Mouse (Mus musculus): ENCODE data around the gene Ropn1l. TPM values are rescaled to one million over a fixed set of nuclear protein-coding genes. Genes with fewer than 3 reads are reported as not detected.

Ropn1l gene
- total and polyA plus RNA-seq, 3 experiments: 1.1 to 2.9 (median 2.0) TPM

- TF ChIP-seq BHLHE40 (IDR thresholded peaks at IDR 0.05; ENCODE audit: low read depth, low read length): no peak
- no peak for TF ChIP-seq TCF12 (IDR thresholded peaks at IDR 0.05; ENCODE audit: low read depth, low read length)
- TF ChIP-seq NELFE (IDR thresholded peaks at IDR 0.05; ENCODE audit: low read depth, low read length): no peak
- no peak for TF ChIP-seq JUND (conservative IDR thresholded peaks at IDR 0.05; ENCODE audit: low read depth, low read length)
- TF ChIP-seq MEF2A (IDR thresholded peaks at IDR 0.05; ENCODE audit: borderline replicate concordance, low read depth, low read length): no peak
- TF ChIP-seq CHD1 (IDR thresholded peaks at IDR 0.05; ENCODE audit: low read depth, low read length): no peak
- no peak for TF ChIP-seq ZMIZ1 (IDR thresholded peaks at IDR 0.05; ENCODE audit: low read depth, low read length)
- TF ChIP-seq HCFC1 (IDR thresholded peaks at IDR 0.05; ENCODE audit: low read depth, low read length): no peak
- TF ChIP-seq POLR2AphosphoS2 (IDR thresholded peaks at IDR 0.05; ENCODE audit: low read depth, low read length): no peak
- TF ChIP-seq RCOR1 (conservative IDR thresholded peaks at IDR 0.05; ENCODE audit: low read depth, low read length): no peak
- no peak for TF ChIP-seq JUN (IDR thresholded peaks at IDR 0.05; ENCODE audit: insufficient read depth, low read depth, low read length)
- TF ChIP-seq KAT2A (IDR thresholded peaks at IDR 0.05; ENCODE audit: insufficient replicate concordance, low read length): no peak
- no peak for TF ChIP-seq CTCF (conservative IDR thresholded peaks at IDR 0.05 in 1 of 2, IDR thresholded peaks at IDR 0.05 in 1 of 2; ENCODE audit: low read depth in 2 of 2, low read length in 2 of 2)
- no peak for TF ChIP-seq ELF1 (IDR thresholded peaks at IDR 0.05; ENCODE audit: low read depth, low read length)
- no peak for TF ChIP-seq UBTF (IDR thresholded peaks at IDR 0.05; ENCODE audit: low read depth, low read length)
- TF ChIP-seq IRF4 (IDR thresholded peaks at IDR 0.05; ENCODE audit: low read depth, low read length): no peak
- no peak overlapping the region for H3K4me3 ChIP-seq (replicated peaks in 1 of 3; ENCODE audit: low read depth in 2 of 3, low read length in 2 of 3, poor library complexity in 1 of 3)
Observed at GRCm38 (mm10) chr15:31393402-31393801, 60.1 kb downstream of the Ropn1l start.

GRCm38 (mm10) chr15:31392705-31393104, 60.8 kb downstream of the Ropn1l start:
- Histone ChIP-seq H3K4me3 (replicated peaks in 1 of 3; ENCODE audit: low read depth in 2 of 3, low read length in 2 of 3, poor library complexity in 1 of 3) (no peak overlapping the region), H3K9ac (ENCODE audit: insufficient read depth, low read depth) (no peak overlapping the region), H3K27ac (ENCODE audit: insufficient read depth, low read depth) (no peak overlapping the region), H3K4me2 (ENCODE audit: insufficient read depth, low read depth, poor library complexity, severe bottlenecking) (no peak overlapping the region), H3K4me1 (ENCODE audit: control insufficient read depth in 1 of 2, insufficient read depth in 2 of 2) (peaks cover 0 to 3% of the 10 kb centered on the region in 2 experiments; a peak in 1 of 4 replicates), H3K36me3 (replicated peaks in 1 of 2; ENCODE audit: control insufficient read depth in 1 of 2, insufficient read depth in 1 of 2, low read length in 1 of 2) (no peaks in the 10 kb centered on the region), H3K79me2 (replicated peaks; ENCODE audit: control insufficient read depth, extremely low read depth, insufficient read depth, poor library complexity, severe bottlenecking) (no peaks in the 10 kb centered on the region), H3K9me3 (replicated peaks; ENCODE audit: low read length) (peaks cover 14% of the 10 kb centered on the region), H3K27me3 (replicated peaks) (no peaks in the 10 kb centered on the region)
- TF ChIP-seq KAT2A (IDR thresholded peaks at IDR 0.05; ENCODE audit: insufficient replicate concordance, low read length) (no peak), ELF1 (IDR thresholded peaks at IDR 0.05; ENCODE audit: low read depth, low read length) (no peak), ETS1 (conservative IDR thresholded peaks at IDR 0.05; ENCODE audit: low read depth, low read length) (no peak), TCF12 (IDR thresholded peaks at IDR 0.05; ENCODE audit: low read depth, low read length) (no peak), MEF2A (IDR thresholded peaks at IDR 0.05; ENCODE audit: borderline replicate concordance, low read depth, low read length) (no peak), SMC3 (IDR thresholded peaks at IDR 0.05; ENCODE audit: low read depth, low read length) (no peak), NRF1 (IDR thresholded peaks at IDR 0.05; ENCODE audit: low read depth, low read length) (no peak), MAZ (IDR thresholded peaks at IDR 0.05; ENCODE audit: low read depth, low read length) (no peak), JUN (IDR thresholded peaks at IDR 0.05; ENCODE audit: insufficient read depth, low read depth, low read length) (no peak)
- dilution Hi-C loops (cut with MboI; ENCODE audit: extremely low pct_ligation_motif_present, extremely low pct_unique_long_range_greater_than_20kb, low sequenced_read_pairs): no loop called here
- no peak for DNase-seq (ENCODE audit: extremely low read depth)
- in situ Hi-C loops (cut with MboI; ENCODE audit: low pct_ligation_motif_present, low pct_unique_long_range_greater_than_20kb, low sequenced_read_pairs): no loop called here

More at GRCm38 (mm10) chr15:31393402-31393801, 60.1 kb downstream of the Ropn1l start:
- Histone ChIP-seq H3K4me2 (ENCODE audit: insufficient read depth, low read depth, poor library complexity, severe bottlenecking) (no peak overlapping the region), H3K9me3 (replicated peaks; ENCODE audit: low read length) (peaks cover 17% of the 10 kb centered on the region), H3K4me1 (ENCODE audit: control insufficient read depth in 1 of 2, insufficient read depth in 2 of 2) (peaks cover 0 to 3% of the 10 kb centered on the region in 2 experiments; a peak in 1 of 4 replicates), H3K9ac (ENCODE audit: insufficient read depth, low read depth) (no peak overlapping the region), H3K79me2 (replicated peaks; ENCODE audit: control insufficient read depth, extremely low read depth, insufficient read depth, poor library complexity, severe bottlenecking) (no peaks in the 10 kb centered on the region), H3K27me3 (replicated peaks) (no peaks in the 10 kb centered on the region), H3K36me3 (replicated peaks in 1 of 2; ENCODE audit: control insufficient read depth in 1 of 2, insufficient read depth in 1 of 2, low read length in 1 of 2) (no peaks in the 10 kb centered on the region), H3K27ac (ENCODE audit: insufficient read depth, low read depth) (no peak overlapping the region)
- dilution Hi-C loops (cut with MboI; ENCODE audit: extremely low pct_ligation_motif_present, extremely low pct_unique_long_range_greater_than_20kb, low sequenced_read_pairs) (no loop called here), in situ Hi-C loops (cut with MboI; ENCODE audit: low pct_ligation_motif_present, low pct_unique_long_range_greater_than_20kb, low sequenced_read_pairs) (no loop called here)
- no peak for DNase-seq (ENCODE audit: extremely low read depth)
